Mouse (Mus musculus): ENCODE data around the gene Gm42906. TPM values are rescaled to one million over a fixed set of nuclear protein-coding genes. Genes with fewer than 3 reads are reported as not detected.

The Gm42906 gene
- polyA plus RNA-seq, 1 experiment from 2014 or later = not detected

GRCm38 (mm10) chr5:151379210-151379609, 48.8 kb downstream of the Gm42906 start:
- Histone ChIP-seq H3K9me3 (no peaks in the 10 kb centered on the region), H3K27me3 (ENCODE audit: poor library complexity, severe bottlenecking) (no peaks in the 10 kb centered on the region), H3K36me3 (replicated peaks) (no peaks in the 10 kb centered on the region), H3K27ac (no peak overlapping the region), H3K4me3 (no peak overlapping the region), H3K4me1 (no peaks in the 10 kb centered on the region)
- WGBS = 84% methylated on average over 2 of the region's 2 CpGs
- DNase-seq (ENCODE audit: extremely low spot score, low spot score) = no peak

DNA sequence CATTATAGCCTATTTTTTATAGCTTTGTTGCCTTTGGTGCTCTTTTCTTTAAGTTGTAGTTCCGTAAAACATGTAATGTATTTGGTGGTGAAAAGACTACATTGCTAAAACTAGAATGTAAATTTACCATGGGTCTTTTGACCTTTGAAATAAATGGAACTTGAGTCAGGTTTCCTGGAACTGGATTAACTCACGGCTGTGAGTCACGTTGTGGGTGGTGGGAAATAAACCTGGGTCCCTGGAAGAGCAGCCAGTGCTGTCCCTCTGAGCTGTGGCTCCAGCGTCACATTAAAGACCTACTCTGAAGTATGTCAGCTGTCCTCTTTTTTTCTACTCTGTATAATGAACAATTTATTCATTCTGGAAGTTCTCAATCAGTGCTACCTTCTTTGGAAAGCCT, 51.0 kb downstream of the Gm42906 start:
- H3K4me3 ChIP-seq = no peak overlapping the region
- no peaks in the 10 kb centered on the region for H3K36me3 ChIP-seq (replicated peaks)
- H3K27ac ChIP-seq = no peak overlapping the region
- 89% methylated on average over 4 of the region's 4 CpGs for WGBS
- no peaks in the 10 kb centered on the region for H3K27me3 ChIP-seq (ENCODE audit: poor library complexity, severe bottlenecking)
- H3K9me3 ChIP-seq = no peaks in the 10 kb centered on the region
- H3K4me1 ChIP-seq = no peaks in the 10 kb centered on the region
- DNase-seq (ENCODE audit: extremely low spot score, low spot score) = no peak

GRCm38 (mm10) chr5:151374825-151375224, 53.1 kb downstream of the Gm42906 start:
- H3K4me3 ChIP-seq = no peak overlapping the region
- no peak overlapping the region for H3K27ac ChIP-seq
- H3K36me3 ChIP-seq (replicated peaks) = no peaks in the 10 kb centered on the region
- 78% methylated on average over 2 of the region's 2 CpGs for WGBS
- DNase-seq (ENCODE audit: extremely low spot score, low spot score) = no peak
- no peaks in the 10 kb centered on the region for H3K4me1 ChIP-seq
- no peaks in the 10 kb centered on the region for H3K27me3 ChIP-seq (ENCODE audit: poor library complexity, severe bottlenecking)
- no peaks in the 10 kb centered on the region for H3K9me3 ChIP-seq

DNA sequence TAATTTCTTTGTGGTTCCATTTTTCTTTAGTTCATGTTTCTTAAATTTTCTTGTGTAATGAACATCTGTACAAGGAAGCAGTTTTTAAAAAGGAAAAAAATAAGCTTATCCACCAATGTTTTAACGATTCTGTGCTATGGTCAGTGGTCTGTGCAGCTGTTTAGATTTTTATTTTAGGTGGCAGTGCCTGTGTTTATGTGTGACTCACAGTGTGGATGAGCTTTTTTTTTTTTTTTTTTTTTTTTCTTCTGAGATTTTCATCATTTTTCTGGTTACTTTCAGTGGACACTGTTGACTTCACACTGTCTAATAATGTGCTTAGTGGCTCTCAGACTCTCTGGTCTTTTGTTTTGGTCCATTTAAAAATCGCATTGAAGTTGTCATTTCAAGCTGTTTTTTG, 56.8 kb downstream of the Gm42906 start:
- Histone ChIP-seq H3K4me1 (peaks cover 20% of the 10 kb centered on the region), H3K27ac (no peak overlapping the region), H3K4me3 (no peak overlapping the region), H3K36me3 (replicated peaks) (no peaks in the 10 kb centered on the region), H3K9me3 (no peaks in the 10 kb centered on the region), H3K27me3 (ENCODE audit: poor library complexity, severe bottlenecking) (no peaks in the 10 kb centered on the region)
- DNase-seq (ENCODE audit: extremely low spot score, low spot score) = no peak
- 93% methylated on average over 2 of the region's 2 CpGs for WGBS

DNA sequence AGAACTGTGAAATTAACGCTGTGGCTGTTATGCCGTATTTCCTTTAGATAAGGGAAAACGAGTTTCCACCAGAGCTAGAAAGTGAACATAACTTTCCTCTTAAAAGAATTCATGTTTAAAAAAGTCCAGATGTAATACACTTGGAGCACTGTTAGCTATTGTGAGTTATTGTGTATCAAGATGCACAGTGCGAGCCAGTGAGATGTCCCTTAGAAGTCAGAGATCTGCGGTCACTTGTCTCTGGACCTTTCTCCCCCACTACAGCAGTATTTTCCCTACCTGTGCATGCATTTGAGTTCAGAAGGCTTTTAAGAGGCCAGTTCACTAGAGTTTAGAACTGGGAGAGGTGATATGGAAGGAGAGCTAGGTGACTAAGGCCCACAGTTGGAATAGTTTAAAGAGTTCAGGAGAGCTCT, 58.6 kb downstream of the Gm42906 start:
- no peaks in the 10 kb centered on the region for H3K27me3 ChIP-seq (ENCODE audit: poor library complexity, severe bottlenecking)
- H3K36me3 ChIP-seq (replicated peaks) = no peaks in the 10 kb centered on the region
- 70% methylated on average over 5 of the region's 5 CpGs for WGBS
- no peak for DNase-seq (ENCODE audit: extremely low spot score, low spot score)
- peak overlapping the region; percentile 96 for H3K27ac ChIP-seq
- H3K4me1 ChIP-seq = peaks cover 20% of the 10 kb centered on the region
- no peaks in the 10 kb centered on the region for H3K9me3 ChIP-seq
- peak overlapping the region; percentile 60 for H3K4me3 ChIP-seq

GRCm38 (mm10) chr5:151368395-151369190, 59.4 kb downstream of the Gm42906 start:
- 1% methylated on average over 75 of the region's 75 CpGs for WGBS
- no peaks in the 10 kb centered on the region for H3K36me3 ChIP-seq (replicated peaks)

GRCm38 (mm10) chr5:151367881-151368394, 60.0 kb downstream of the Gm42906 start:
- DNase-seq (ENCODE audit: extremely low spot score, low spot score) = no peak
- 14% methylated on average over 16 of the region's 16 CpGs for WGBS
- peaks cover 20% of the 10 kb centered on the region for H3K4me1 ChIP-seq
- no peaks in the 10 kb centered on the region for H3K27me3 ChIP-seq (ENCODE audit: poor library complexity, severe bottlenecking)
- no peaks in the 10 kb centered on the region for H3K9me3 ChIP-seq
- no peaks in the 10 kb centered on the region for H3K36me3 ChIP-seq (replicated peaks)
- peak overlapping the region; percentile 60 for H3K4me3 ChIP-seq
- peak overlapping the region; percentile 96 for H3K27ac ChIP-seq

More at GRCm38 (mm10) chr5:151368395-151369190, 59.4 kb downstream of the Gm42906 start:
- DNase-seq (ENCODE audit: extremely low spot score, low spot score) = peak; percentile 99
- Histone ChIP-seq H3K27me3 (ENCODE audit: poor library complexity, severe bottlenecking) (no peaks in the 10 kb centered on the region), H3K9me3 (no peaks in the 10 kb centered on the region), H3K27ac (peak overlapping the region; percentile 96), H3K4me1 (peaks cover 20% of the 10 kb centered on the region), H3K4me3 (peak overlapping the region; percentile 60)

DNA sequence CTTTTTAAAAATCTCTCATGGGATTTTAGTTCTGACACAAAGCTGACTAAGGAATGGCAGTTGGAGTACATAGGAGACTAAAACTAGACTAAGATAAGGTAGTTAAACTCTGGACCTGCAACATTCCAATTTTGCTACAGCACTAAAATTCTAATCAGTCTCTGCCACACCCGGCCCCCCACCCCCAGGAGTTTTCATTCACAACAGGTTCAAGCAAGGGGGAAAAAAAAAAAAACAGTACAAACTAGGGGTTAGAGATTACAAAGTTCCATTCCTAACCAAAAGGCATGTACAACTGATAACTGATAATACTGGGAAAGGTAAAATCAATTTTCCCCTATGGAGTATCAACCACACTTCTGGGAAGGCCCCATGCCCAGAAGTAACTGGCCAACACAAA, 60.6 kb downstream of the Gm42906 start:
- Histone ChIP-seq H3K4me3 (peak overlapping the region; percentile 60), H3K27me3 (ENCODE audit: poor library complexity, severe bottlenecking) (no peaks in the 10 kb centered on the region), H3K4me1 (peaks cover 20% of the 10 kb centered on the region), H3K36me3 (replicated peaks) (no peaks in the 10 kb centered on the region), H3K9me3 (no peaks in the 10 kb centered on the region), H3K27ac (peak overlapping the region; percentile 96)
- WGBS = 93% methylated on average over 1 of the region's 1 CpGs
- DNase-seq (ENCODE audit: extremely low spot score, low spot score) = no peak

DNA sequence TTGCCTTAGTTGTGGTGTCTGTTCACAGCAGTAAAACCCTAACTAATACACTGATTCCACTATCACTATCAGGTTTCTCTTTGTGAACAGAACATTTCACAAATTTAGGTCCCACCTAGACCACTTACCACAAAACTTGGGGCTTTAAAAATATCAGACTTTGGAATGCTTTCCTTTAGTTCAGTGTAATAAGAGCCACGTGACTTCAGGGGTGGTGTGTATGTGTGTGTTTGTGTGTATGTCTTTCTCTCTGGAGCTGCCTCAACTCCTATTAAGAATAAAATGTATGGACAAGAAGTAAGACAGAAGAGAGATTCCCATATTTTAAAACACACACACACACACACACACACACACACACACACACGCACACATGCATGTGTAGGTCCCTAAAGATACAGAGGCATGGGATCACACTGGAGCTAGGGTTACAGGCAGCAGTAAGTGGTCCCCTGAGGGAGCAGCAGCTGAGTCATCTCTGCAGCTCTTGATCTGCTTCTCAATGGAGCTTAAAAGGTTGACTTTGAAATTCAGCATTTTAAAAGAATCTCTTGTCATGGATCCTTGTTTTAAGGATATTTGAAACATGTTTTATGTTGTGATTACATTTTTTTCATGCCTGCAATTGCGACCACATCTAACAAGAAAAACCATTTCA, 64.5 kb downstream of the Gm42906 start:
- Histone ChIP-seq H3K4me1 (peaks cover 12% of the 10 kb centered on the region), H3K27me3 (ENCODE audit: poor library complexity, severe bottlenecking) (no peaks in the 10 kb centered on the region), H3K9me3 (no peaks in the 10 kb centered on the region), H3K27ac (no peak overlapping the region), H3K4me3 (no peak overlapping the region), H3K36me3 (replicated peaks) (no peaks in the 10 kb centered on the region)
- no peak for DNase-seq (ENCODE audit: extremely low spot score, low spot score)
- WGBS = 76% methylated on average over 3 of the region's 3 CpGs

- H3K27me3 ChIP-seq (ENCODE audit: poor library complexity, severe bottlenecking) = no peaks in the 10 kb centered on the region
- no peak for DNase-seq (ENCODE audit: extremely low spot score, low spot score)
- no peaks in the 10 kb centered on the region for H3K9me3 ChIP-seq
- no peak overlapping the region for H3K27ac ChIP-seq
- H3K4me1 ChIP-seq = no peaks in the 10 kb centered on the region
- H3K36me3 ChIP-seq (replicated peaks) = no peaks in the 10 kb centered on the region
- 89% methylated on average over 1 of the region's 1 CpGs for WGBS
- H3K4me3 ChIP-seq = no peak overlapping the region
Measured at GRCm38 (mm10) chr5:151349616-151350015, 78.3 kb downstream of the Gm42906 start.

DNA sequence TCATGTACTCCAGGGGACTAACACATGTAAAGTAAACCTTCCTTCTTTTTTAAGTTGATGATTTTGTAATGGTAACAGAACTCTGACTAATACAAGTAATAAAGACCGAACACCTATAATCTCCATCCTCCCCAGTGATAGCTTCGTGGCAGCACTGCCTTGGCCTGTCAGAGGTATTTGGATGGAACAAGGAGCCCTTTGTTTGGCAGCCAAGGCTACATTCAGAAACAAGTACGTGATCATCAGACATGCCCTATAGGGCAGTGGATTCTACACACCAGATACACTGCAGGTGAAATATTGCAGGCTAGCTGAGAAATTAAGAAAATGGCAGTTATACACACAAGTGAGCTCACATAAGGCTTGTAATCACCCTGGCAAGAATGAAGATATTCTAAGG, 79.5 kb downstream of the Gm42906 start:
- Histone ChIP-seq H3K4me1 (no peaks in the 10 kb centered on the region), H3K27ac (no peak overlapping the region), H3K27me3 (ENCODE audit: poor library complexity, severe bottlenecking) (no peaks in the 10 kb centered on the region), H3K4me3 (no peak overlapping the region), H3K9me3 (no peaks in the 10 kb centered on the region), H3K36me3 (replicated peaks) (no peaks in the 10 kb centered on the region)
- WGBS = 73% methylated on average over 3 of the region's 3 CpGs
- no peak for DNase-seq (ENCODE audit: extremely low spot score, low spot score)

GRCm38 (mm10) chr5:151346626-151347025, 81.3 kb downstream of the Gm42906 start:
- H3K9me3 ChIP-seq = no peaks in the 10 kb centered on the region
- no peak overlapping the region for H3K27ac ChIP-seq
- no peak for DNase-seq (ENCODE audit: extremely low spot score, low spot score)
- WGBS = 90% methylated on average over 8 of the region's 8 CpGs
- no peaks in the 10 kb centered on the region for H3K4me1 ChIP-seq
- no peaks in the 10 kb centered on the region for H3K36me3 ChIP-seq (replicated peaks)
- no peaks in the 10 kb centered on the region for H3K27me3 ChIP-seq (ENCODE audit: poor library complexity, severe bottlenecking)
- no peak overlapping the region for H3K4me3 ChIP-seq

- Histone ChIP-seq H3K9me3 (no peaks in the 10 kb centered on the region), H3K27ac (no peak overlapping the region), H3K27me3 (ENCODE audit: poor library complexity, severe bottlenecking) (no peaks in the 10 kb centered on the region), H3K4me3 (no peak overlapping the region), H3K4me1 (peaks cover 3% of the 10 kb centered on the region; the same call in 1 of the 2 replicates), H3K36me3 (replicated peaks) (no peaks in the 10 kb centered on the region)
- WGBS = 86% methylated on average over 4 of the region's 4 CpGs
- DNase-seq (ENCODE audit: extremely low spot score, low spot score) = no peak
Measured at GRCm38 (mm10) chr5:151344737-151345136, 83.2 kb downstream of the Gm42906 start.
